ENCODE assay signal across 26 mouse cellular contexts in genomic region chr1:128549007-128549406, GRCm38 (mm10). TPM values are rescaled to one million over a fixed set of nuclear protein-coding genes. Genes with fewer than 3 reads are reported as not detected.
A peak's percentile ranks its signal among the peaks of the same experiment; 100 is the strongest.
DNase-seq lines count a peak whose midpoint lies in the region; TF ChIP-seq lines count a peak whose summit lies in the region.
"Had no signal": no experiment of that assay in that cellular context is flagged by ENCODE, and none has a peak within 500 bp of the region (broad histone marks: within the 10 kb centered on the region; RNA-seq: fewer than 3 reads in every experiment).

No protein-coding gene starts in this region.

- peak overlapping the region; percentile 45 for H3K4me2 ChIP-seq in myocyte (ENCODE audit: low read depth)
- H3K4me2 ChIP-seq: forebrain, embryonic 12.5 days; heart, embryonic 12.5 days; hindbrain, embryonic 14.5 days; kidney, embryonic 15.5 days; limb, embryonic 13.5 days; liver, embryonic 12.5 days; midbrain, embryonic 11.5 days had no signal

- H3K4me3 ChIP-seq in bone marrow, adult 2 months (replicated peaks; ENCODE audit: control insufficient read depth, low read depth, low read length): no peak overlapping the region
- H3K4me3 ChIP-seq in myocyte: no peak overlapping the region
- H3K4me3 ChIP-seq: erythroblast, embryonic 14.5 days; forebrain, embryonic 12.5 days; heart, adult 2 months; heart, embryonic 12.5 days; kidney, embryonic 15.5 days; limb, embryonic 13.5 days; liver, embryonic 12.5 days had no signal

- H3ac ChIP-seq in myocyte (ENCODE audit: control insufficient read depth, insufficient read length): no peak overlapping the region

- TF ChIP-seq POLR2A in bone marrow, adult 2 months (IDR thresholded peaks at IDR 0.05; ENCODE audit: borderline replicate concordance, control insufficient read depth, low read depth, low read length): no peak
- TF ChIP-seq POLR2A in myocyte (IDR thresholded peaks at IDR 0.05; ENCODE audit: insufficient read length, low read depth): no peak

- no peaks in the 10 kb centered on the region for H3K27me3 ChIP-seq in myocyte (ENCODE audit: control insufficient read depth, insufficient read depth, insufficient read length)
- H3K27me3 ChIP-seq: kidney, embryonic 15.5 days; limb, embryonic 13.5 days; liver, embryonic 12.5 days; Patski had no signal

- DNase-seq in heart, adult 11 months: peak; percentile 30
- DNase-seq in heart, postnatal 36 days: no peak
- DNase-seq in B cell, adult 2 months: peak; percentile 18 to 31
- no peak for DNase-seq in spleen, postnatal 14 days (ENCODE audit: low spot score in 2 of 2)
- no peak for DNase-seq in gastrocnemius, postnatal 25 days
- DNase-seq: adrenal gland, postnatal 14 days; cerebellum, adult 11-12 months; cerebellum, adult 9-11 months; gastrocnemius, postnatal 14 days; heart, adult 2 months; kidney, adult 18-20 months; kidney, postnatal 25 days; lung, adult 18-20 months; lung, postnatal 10 days had no signal

- H3K27ac ChIP-seq in bone marrow, adult 2 months (ENCODE audit: control insufficient read depth, insufficient read depth, low read depth, low read length, poor library complexity): peak overlapping the region; percentile 62; the same call in 1 of the 2 replicates
- H3K27ac ChIP-seq: forebrain, embryonic 12.5 days; heart, adult 2 months; hindbrain, embryonic 14.5 days; kidney, embryonic 15.5 days; limb, embryonic 13.5 days; liver, embryonic 12.5 days had no signal

- no peak for TF ChIP-seq CTCF in bone marrow, adult 2 months (IDR thresholded peaks at IDR 0.05; ENCODE audit: control insufficient read depth, insufficient read depth, low read length)

- 17% methylated on average over 3 of the region's 3 CpGs for whole genome bisulfite sequencing in bone marrow, adult 2 months

- H3K4me1 ChIP-seq in bone marrow, adult 2 months (ENCODE audit: control insufficient read depth, insufficient read depth, low read length): peaks cover 9% of the 10 kb centered on the region
- H3K4me1 ChIP-seq: kidney, embryonic 15.5 days; limb, embryonic 13.5 days; liver, embryonic 12.5 days had no signal

- no peaks in the 10 kb centered on the region for H3K79me2 ChIP-seq in myocyte (ENCODE audit: control insufficient read depth, insufficient read depth)

- H3K36me3 ChIP-seq in myocyte (ENCODE audit: control insufficient read depth, insufficient read depth): no peaks in the 10 kb centered on the region
- H3K36me3 ChIP-seq: forebrain, embryonic 12.5 days; G1E; heart, embryonic 12.5 days; kidney, embryonic 15.5 days; limb, embryonic 13.5 days; liver, embryonic 12.5 days had no signal

- intact Hi-C loops in heart, postnatal 36 days (cut with DNase I): no loop called here

TF ChIP-seq in myocyte, 11 proteins besides CTCF, POLR2A, EP300 and RAD21:
- no peak for TF ChIP-seq MYOD1 (IDR thresholded peaks at IDR 0.05; ENCODE audit: control insufficient read depth in 1 of 3, insufficient read length in 2 of 3, low read depth in 2 of 3)
- no peak for TF ChIP-seq E2F4 (IDR thresholded peaks at IDR 0.05; ENCODE audit: insufficient read depth)
- no peak for TF ChIP-seq CEBPB (IDR thresholded peaks at IDR 0.05; ENCODE audit: insufficient read depth, poor library complexity, severe bottlenecking)
- TF ChIP-seq TCF3 (IDR thresholded peaks at IDR 0.05; ENCODE audit: insufficient read length, low read depth): no peak
- TF ChIP-seq SRF (IDR thresholded peaks at IDR 0.05; ENCODE audit: control insufficient read depth, insufficient read length, low read depth): no peak
- TF ChIP-seq MAX (IDR thresholded peaks at IDR 0.05; ENCODE audit: low read depth): no peak
- no peak for TF ChIP-seq USF1 (IDR thresholded peaks at IDR 0.05; ENCODE audit: low read depth)
- TF ChIP-seq TCF12 (IDR thresholded peaks at IDR 0.05; ENCODE audit: insufficient read depth, poor library complexity, severe bottlenecking): no peak
- TF ChIP-seq POLR2AphosphoS2 (IDR thresholded peaks at IDR 0.05; ENCODE audit: insufficient read length, low read depth): no peak
- TF ChIP-seq MYOG (IDR thresholded peaks at IDR 0.05; ENCODE audit: control insufficient read depth in 1 of 3, insufficient read depth in 1 of 3, insufficient read length in 2 of 3, low read depth in 2 of 3): no peak
- TF ChIP-seq REST (IDR thresholded peaks at IDR 0.05; ENCODE audit: insufficient read depth, insufficient read length): no peak

RNA-seq across cellular contexts. Expression of gene Cxcr4, which starts 43.1 kb away (rescaled TPM):
- total RNA-seq in heart, postnatal 36 days (2021): 10 to 100 TPM in 1 of 2 experiments, 1 to 10 TPM in 1; 7.0 to 12.2 TPM
- polyA plus RNA-seq in bone marrow, adult 2 months (2011; ENCODE audit: insufficient read depth, insufficient read length, low replicate concordance, missing spikeins): 91.8 and 162 TPM in 2 replicates
- 5.1 TPM for polyA plus RNA-seq in myocyte (2012; fragmentation: generic; extraction: Trizol)
- total RNA-seq in gastrocnemius, postnatal 25 days (2021): 1 to 10 TPM; 3.1 to 4.5 TPM
- polyA plus RNA-seq: erythroblast, embryonic 14.5 days; G1E had no signal

Comparison
In these comparisons a context has a peak if more than half of its experiments do, and no peak if none do; other contexts are left out.
1. DNase-seq: peak in heart, adult 11 months (single experiment) and B cell, adult 2 months (2 of 2); none in heart, postnatal 36 days (0 of 2), spleen, postnatal 14 days (0 of 2) and gastrocnemius, postnatal 25 days (single experiment).